Mouse (Mus musculus): Measurements from ENCODE around the gene Xirp1.

DNA sequence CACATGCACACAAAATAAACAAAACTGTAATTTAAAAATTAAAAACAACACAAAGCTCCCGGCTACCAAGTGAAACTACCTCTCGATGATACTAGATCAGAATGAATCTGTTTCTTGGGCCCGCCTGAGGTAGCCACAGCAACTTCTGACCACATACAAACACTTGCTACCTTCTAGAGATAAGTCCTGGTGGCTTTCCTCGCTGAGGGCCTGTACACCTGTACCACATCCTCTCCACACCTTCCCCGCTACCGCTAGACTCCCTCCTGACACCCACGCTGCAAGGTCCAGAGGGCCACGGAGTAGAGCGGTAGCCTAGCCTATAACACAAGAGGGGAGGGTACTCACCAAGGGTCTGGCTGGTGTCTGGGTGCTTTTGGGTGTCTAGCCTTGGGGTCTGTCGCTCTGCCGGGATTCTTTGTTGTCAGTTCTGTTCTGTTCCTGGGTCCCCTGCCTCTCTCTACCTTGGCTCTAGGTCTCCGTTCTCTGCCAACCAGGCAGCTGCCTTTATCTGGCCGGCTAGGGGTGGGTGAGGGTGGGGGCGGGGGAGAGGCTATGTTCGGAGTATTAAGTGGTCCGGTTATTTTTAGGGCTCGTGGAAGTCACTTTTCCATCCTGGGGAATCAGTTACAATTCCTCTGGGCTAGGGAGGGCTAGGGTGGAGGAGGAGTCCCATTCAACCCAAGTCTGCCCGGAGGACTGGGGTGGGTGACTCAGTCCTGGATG, at the start of gene Xirp1:
- no peak for TF ChIP-seq POLR2A (IDR thresholded peaks at IDR 0.05; ENCODE audit: low read depth, low read length)
- no peak for TF ChIP-seq CTCF (IDR thresholded peaks at IDR 0.05; ENCODE audit: extremely low read depth, insufficient read length, insufficient replicate concordance, low read depth, low read length)
